Mouse (Mus musculus): ENCODE measurements around the gene Igsf10. TPM values are rescaled to one million over a fixed set of nuclear protein-coding genes. Genes with fewer than 3 reads are reported as not detected.
"Not testable (repeated sequence)": the region's sequence is repeated elsewhere in the genome, so short reads cannot be mapped to it uniquely, and the experiment has no call there.

Igsf10 gene
- polyA plus RNA-seq (2015; fragmentation: Nextera tagmentation; extraction: Ambion mirVana), result 6.5 and 9.6 TPM in 2 replicates

DNA sequence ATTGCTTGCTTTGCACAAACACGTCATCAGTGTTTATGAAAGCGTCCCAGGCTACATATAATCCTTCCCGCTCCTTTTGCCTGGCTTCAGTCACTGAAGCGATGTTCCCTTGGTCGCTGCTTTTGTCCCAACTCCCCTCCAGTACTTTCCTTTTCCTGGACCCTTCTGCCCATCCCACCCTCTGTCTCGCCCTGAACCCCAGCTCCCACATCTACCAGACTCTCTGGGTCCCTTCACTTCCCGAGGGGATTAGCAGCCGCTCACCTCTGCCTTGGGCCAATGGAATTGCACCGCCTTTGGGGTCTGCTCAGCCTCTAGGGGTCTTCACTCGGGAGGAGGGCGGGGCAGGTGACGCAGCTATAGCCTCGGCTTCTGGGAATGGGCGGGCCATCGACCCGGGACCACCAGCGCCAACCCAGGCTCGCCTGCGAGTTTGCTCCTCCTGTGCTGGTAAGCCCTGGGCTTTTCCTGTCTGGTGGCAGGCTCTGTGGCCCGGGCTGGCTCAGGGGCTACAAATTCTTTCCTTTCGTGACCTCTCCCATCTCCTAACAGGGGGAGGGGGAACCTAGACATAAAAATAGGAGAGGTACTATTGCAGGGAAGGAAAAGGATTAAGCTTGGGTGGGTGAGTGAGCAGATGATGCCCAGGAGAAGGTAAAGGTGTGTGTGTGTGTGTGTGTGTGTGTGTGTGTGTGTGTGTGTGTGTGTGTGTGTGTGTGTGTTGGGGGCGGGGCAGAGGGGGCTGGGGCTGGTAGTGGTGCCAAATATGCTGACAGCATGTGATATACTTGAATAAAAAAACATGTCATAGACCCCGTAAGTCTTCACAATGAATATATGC lies at the start of gene Igsf10:
Igsf10 (minus strand) TSS at position 330 of the 841 bp plus-strand sequence.
- peak within 1 kb of the TSS; percentile 84 for H3K4me3 ChIP-seq (ENCODE audit: low read length)
- peak within 1 kb of the TSS; percentile 82 for H3K9ac ChIP-seq (ENCODE audit: low read length)
- 2% methylated on average over 22 of the region's 23 CpGs for WGBS
- H3K36me3 ChIP-seq (ENCODE audit: control insufficient read depth, insufficient read depth, low read length), result no peaks in the 10 kb centered on the region; the same call in 1 of the 2 replicates
- peak; percentile 89 for ATAC-seq (ENCODE audit: low read depth)
- H3K27ac ChIP-seq (ENCODE audit: low read length), result peak within 1 kb of the TSS; percentile 90
- no peaks in the 10 kb centered on the region for H3K4me1 ChIP-seq (replicated peaks; ENCODE audit: control insufficient read depth, insufficient read depth, low read length)
- H3K27me3 ChIP-seq (ENCODE audit: control insufficient read depth, insufficient read depth, low read depth, low read length), result no peaks in the 10 kb centered on the region
- H3K9me3 ChIP-seq (ENCODE audit: control insufficient read depth, low read length), result no peaks in the 10 kb centered on the region
- H3K4me2 ChIP-seq (ENCODE audit: low read depth, low read length), result peak within 1 kb of the TSS; percentile 73

DNA sequence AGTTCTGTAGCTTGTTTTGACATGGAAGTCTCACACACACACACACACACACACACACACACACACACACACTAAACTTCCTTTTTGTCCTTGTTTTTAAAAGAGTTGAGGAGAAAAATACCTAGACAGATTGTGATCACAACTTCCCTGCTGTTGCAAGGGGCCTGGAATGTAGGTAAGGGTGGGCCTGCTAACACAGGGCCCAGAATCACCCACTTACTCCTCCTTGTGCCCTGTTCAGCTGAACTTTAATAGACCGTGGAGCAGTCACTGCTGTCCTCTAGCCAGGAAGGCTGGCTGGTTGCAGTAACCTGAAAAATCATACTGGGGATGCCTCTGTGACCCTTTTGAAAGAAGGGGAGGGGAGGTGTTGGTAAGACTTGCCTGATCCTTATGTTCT lies 41.4 kb upstream of the Igsf10 start:
- no peaks in the 10 kb centered on the region for H3K27me3 ChIP-seq (ENCODE audit: control insufficient read depth, insufficient read depth, low read depth, low read length)
- H3K9me3 ChIP-seq (ENCODE audit: control insufficient read depth, low read length), result no peaks in the 10 kb centered on the region
- ATAC-seq (ENCODE audit: low read depth), result no peak
- no peaks in the 10 kb centered on the region for H3K36me3 ChIP-seq (ENCODE audit: control insufficient read depth, insufficient read depth, low read length)
- WGBS, result 74% methylated on average over 1 of the region's 1 CpGs
- no peaks in the 10 kb centered on the region for H3K4me1 ChIP-seq (replicated peaks; ENCODE audit: control insufficient read depth, insufficient read depth, low read length)
- H3K9ac ChIP-seq (ENCODE audit: low read length), result no peak overlapping the region
- H3K4me3 ChIP-seq (ENCODE audit: low read length), result no peak overlapping the region
- H3K27ac ChIP-seq (ENCODE audit: low read length), result no peak overlapping the region
- no peak overlapping the region for H3K4me2 ChIP-seq (ENCODE audit: low read depth, low read length)

DNA sequence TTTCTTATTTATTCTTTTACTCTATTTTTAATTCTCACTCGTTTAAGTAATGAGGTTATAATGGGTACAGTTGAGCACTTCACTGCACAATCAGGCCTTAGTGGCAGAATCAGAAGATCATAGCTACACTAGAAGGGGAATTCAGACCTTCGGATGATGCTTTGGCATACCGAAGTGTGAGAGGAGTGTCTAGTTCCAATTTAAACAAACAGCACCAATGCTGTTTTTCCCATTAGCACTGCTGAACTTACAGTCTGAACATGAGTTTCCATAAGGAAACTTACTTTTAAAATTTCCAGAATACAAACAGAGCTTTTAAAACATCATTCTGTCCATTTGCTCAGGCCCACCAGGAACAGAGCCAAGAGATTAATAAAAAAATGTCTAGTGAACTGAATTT lies 40.8 kb upstream of the Igsf10 start:
- Histone ChIP-seq H3K27me3 (ENCODE audit: control insufficient read depth, insufficient read depth, low read depth, low read length) (no peaks in the 10 kb centered on the region), H3K4me2 (ENCODE audit: low read depth, low read length) (no peak overlapping the region), H3K4me3 (ENCODE audit: low read length) (no peak overlapping the region), H3K27ac (ENCODE audit: low read length) (no peak overlapping the region), H3K9me3 (ENCODE audit: control insufficient read depth, low read length) (no peaks in the 10 kb centered on the region), H3K4me1 (replicated peaks; ENCODE audit: control insufficient read depth, insufficient read depth, low read length) (no peaks in the 10 kb centered on the region), H3K36me3 (ENCODE audit: control insufficient read depth, insufficient read depth, low read length) (no peaks in the 10 kb centered on the region), H3K9ac (ENCODE audit: low read length) (no peak overlapping the region)
- no peak for ATAC-seq (ENCODE audit: low read depth)
- 70% methylated on average over 3 of the region's 3 CpGs for WGBS

DNA sequence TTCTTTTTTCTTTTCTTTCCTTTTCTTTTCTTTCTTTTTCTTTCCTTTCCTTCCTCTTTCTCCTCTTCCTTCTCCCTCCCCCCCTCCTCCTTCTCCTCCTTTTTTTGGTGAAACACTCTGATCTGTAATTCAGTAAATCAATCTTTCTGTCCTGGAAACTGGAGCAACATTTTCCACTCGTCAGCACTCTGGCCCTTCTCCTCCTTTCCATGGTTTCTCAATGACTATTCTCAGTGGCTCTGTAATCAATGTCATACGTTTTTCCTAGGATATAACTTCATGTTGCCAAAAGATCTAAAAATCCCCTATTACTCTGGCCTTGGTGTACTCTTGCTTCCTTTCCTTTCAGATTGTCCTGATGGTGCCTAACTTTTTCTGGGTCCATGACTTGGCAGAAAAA lies 40.1 kb upstream of the Igsf10 start:
- 46% methylated on average over 2 of the region's 2 CpGs for WGBS
- no peaks in the 10 kb centered on the region for H3K9me3 ChIP-seq (ENCODE audit: control insufficient read depth, low read length)
- no peak for ATAC-seq (ENCODE audit: low read depth)

DNA sequence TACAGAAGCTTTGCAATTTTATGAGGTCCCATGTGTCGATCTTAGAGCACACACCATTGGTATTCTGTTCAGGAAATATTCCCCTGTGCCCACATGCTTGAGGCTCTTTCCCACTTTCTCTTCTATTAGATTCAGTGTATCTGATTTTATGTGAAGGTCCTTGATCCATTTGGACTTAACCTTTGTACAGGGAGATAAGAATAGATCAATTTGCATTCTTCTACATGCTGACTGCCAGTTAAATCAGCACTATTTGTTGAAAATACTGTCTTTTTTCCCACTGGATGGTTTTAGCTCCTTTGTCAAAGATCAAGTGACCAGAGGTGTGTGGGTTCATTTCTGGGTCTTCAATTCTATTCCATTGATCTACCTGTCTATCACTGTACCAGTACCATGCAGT lies 34.6 kb upstream of the Igsf10 start:
- 88% methylated on average over 1 of the region's 1 CpGs for WGBS
- H3K27ac ChIP-seq (ENCODE audit: low read length); H3K4me3 ChIP-seq (ENCODE audit: low read length); ATAC-seq (ENCODE audit: low read depth); H3K4me1 ChIP-seq (replicated peaks; ENCODE audit: control insufficient read depth, insufficient read depth, low read length); H3K9me3 ChIP-seq (ENCODE audit: control insufficient read depth, low read length); H3K36me3 ChIP-seq (ENCODE audit: control insufficient read depth, insufficient read depth, low read length); H3K27me3 ChIP-seq (ENCODE audit: control insufficient read depth, insufficient read depth, low read depth, low read length); H3K4me2 ChIP-seq (ENCODE audit: low read depth, low read length); H3K9ac ChIP-seq (ENCODE audit: low read length): not testable (repeated sequence)

More for the DNA sequence above, 40.1 kb upstream of the Igsf10 start:
- H3K9ac ChIP-seq (ENCODE audit: low read length), result no peak overlapping the region
- H3K4me3 ChIP-seq (ENCODE audit: low read length), result no peak overlapping the region
- H3K27me3 ChIP-seq (ENCODE audit: control insufficient read depth, insufficient read depth, low read depth, low read length), result no peaks in the 10 kb centered on the region
- no peak overlapping the region for H3K4me2 ChIP-seq (ENCODE audit: low read depth, low read length)
- no peak overlapping the region for H3K27ac ChIP-seq (ENCODE audit: low read length)
- no peaks in the 10 kb centered on the region for H3K4me1 ChIP-seq (replicated peaks; ENCODE audit: control insufficient read depth, insufficient read depth, low read length)
- no peaks in the 10 kb centered on the region for H3K36me3 ChIP-seq (ENCODE audit: control insufficient read depth, insufficient read depth, low read length)

DNA sequence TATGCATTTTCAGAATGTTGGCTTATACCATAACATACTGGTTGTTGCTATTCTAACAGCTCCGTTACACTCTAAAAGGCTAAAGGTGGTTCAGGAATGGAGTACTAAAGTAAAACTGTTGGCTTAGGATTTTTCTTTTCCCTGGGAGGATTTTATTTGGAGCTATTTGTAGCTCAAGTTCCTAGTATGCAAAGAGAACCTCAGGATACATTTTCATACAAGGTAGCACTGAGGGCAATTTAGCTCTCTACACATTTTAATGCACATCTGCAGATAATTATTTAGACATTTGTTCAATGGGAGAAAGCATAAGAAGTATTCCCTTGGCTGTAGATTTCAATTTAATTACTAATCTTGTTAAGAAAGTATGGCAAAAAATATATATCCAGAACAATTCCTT lies 17.7 kb upstream of the Igsf10 start:
- WGBS, result 86% methylated on average over 1 of the region's 1 CpGs
- Histone ChIP-seq H3K4me2 (ENCODE audit: low read depth, low read length) (no peak overlapping the region), H3K4me1 (replicated peaks; ENCODE audit: control insufficient read depth, insufficient read depth, low read length) (no peaks in the 10 kb centered on the region), H3K27me3 (ENCODE audit: control insufficient read depth, insufficient read depth, low read depth, low read length) (no peaks in the 10 kb centered on the region), H3K4me3 (ENCODE audit: low read length) (no peak overlapping the region), H3K9me3 (ENCODE audit: control insufficient read depth, low read length) (no peaks in the 10 kb centered on the region), H3K27ac (ENCODE audit: low read length) (no peak overlapping the region), H3K36me3 (ENCODE audit: control insufficient read depth, insufficient read depth, low read length) (no peaks in the 10 kb centered on the region), H3K9ac (ENCODE audit: low read length) (no peak overlapping the region)
- ATAC-seq (ENCODE audit: low read depth), result no peak

DNA sequence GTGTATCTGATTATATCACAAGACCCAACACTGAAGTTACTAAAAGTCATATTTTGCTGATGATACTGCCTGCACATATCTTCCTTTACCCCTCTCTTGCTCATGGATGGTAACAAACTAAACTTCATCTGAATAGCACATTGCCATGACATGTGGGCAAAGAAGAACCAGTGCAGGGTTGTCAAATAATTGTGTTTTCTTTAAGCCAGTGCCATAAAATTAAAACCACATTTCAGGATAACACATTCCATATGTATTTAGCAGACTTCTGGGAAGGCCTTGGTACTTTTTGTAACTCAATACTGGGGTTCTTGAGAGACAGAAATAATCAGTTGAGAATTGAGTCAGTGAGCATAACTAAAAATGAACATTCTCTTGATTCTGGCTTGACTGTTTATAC lies 15.9 kb upstream of the Igsf10 start:
- Histone ChIP-seq H3K4me1 (replicated peaks; ENCODE audit: control insufficient read depth, insufficient read depth, low read length) (no peaks in the 10 kb centered on the region), H3K4me3 (ENCODE audit: low read length) (no peak overlapping the region), H3K4me2 (ENCODE audit: low read depth, low read length) (no peak overlapping the region), H3K27me3 (ENCODE audit: control insufficient read depth, insufficient read depth, low read depth, low read length) (no peaks in the 10 kb centered on the region), H3K27ac (ENCODE audit: low read length) (no peak overlapping the region), H3K9me3 (ENCODE audit: control insufficient read depth, low read length) (no peaks in the 10 kb centered on the region), H3K9ac (ENCODE audit: low read length) (no peak overlapping the region), H3K36me3 (ENCODE audit: control insufficient read depth, insufficient read depth, low read length) (no peaks in the 10 kb centered on the region)
- ATAC-seq (ENCODE audit: low read depth), result no peak

DNA sequence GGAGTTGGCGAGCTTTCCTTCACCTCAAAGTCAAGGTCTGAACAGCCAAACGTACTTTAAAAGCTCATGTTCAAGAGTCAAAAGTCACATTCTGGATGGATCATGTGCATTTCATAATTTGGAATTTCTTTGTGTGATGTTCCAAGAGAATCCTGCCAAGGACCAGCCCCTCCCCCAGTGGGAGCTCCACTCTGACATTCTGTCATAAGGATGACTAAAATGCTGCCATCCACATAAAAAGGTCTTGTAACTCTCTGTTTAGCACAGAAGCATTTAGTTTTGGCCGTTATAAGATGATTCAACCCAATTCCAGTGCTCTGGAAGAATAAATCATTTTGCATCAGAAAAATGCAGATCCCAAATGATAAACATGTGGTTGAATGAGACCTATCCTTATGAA lies 10.0 kb upstream of the Igsf10 start:
- no peak for ATAC-seq (ENCODE audit: low read depth)
- no peak overlapping the region for H3K27ac ChIP-seq (ENCODE audit: low read length)
- no peaks in the 10 kb centered on the region for H3K36me3 ChIP-seq (ENCODE audit: control insufficient read depth, insufficient read depth, low read length)
- no peak overlapping the region for H3K9ac ChIP-seq (ENCODE audit: low read length)
- no peaks in the 10 kb centered on the region for H3K9me3 ChIP-seq (ENCODE audit: control insufficient read depth, low read length)
- no peaks in the 10 kb centered on the region for H3K4me1 ChIP-seq (replicated peaks; ENCODE audit: control insufficient read depth, insufficient read depth, low read length)
- no peak overlapping the region for H3K4me3 ChIP-seq (ENCODE audit: low read length)
- no peaks in the 10 kb centered on the region for H3K27me3 ChIP-seq (ENCODE audit: control insufficient read depth, insufficient read depth, low read depth, low read length)
- H3K4me2 ChIP-seq (ENCODE audit: low read depth, low read length), result no peak overlapping the region
- 60% methylated on average over 3 of the region's 3 CpGs for WGBS

DNA sequence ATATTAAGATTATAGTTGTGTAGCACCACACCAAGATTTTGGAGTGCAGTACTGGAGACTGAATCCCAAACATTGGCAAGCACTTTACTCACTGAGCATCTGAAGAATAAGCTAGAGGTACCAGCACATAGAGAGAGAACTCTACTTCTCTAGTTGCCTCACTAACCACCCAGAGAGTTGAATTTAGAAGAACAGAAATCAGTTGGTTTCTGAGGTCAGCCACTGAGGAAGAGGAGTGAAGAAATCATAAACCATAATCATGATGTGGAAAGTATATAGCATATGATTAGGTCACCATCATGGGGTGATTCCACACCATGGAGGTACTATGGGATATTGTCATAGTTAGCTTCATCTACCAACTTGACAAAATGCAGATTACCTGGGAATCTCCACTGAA lies 7.6 kb upstream of the Igsf10 start:
- H3K36me3 ChIP-seq (ENCODE audit: control insufficient read depth, insufficient read depth, low read length), result no peaks in the 10 kb centered on the region
- H3K9me3 ChIP-seq (ENCODE audit: control insufficient read depth, low read length), result no peaks in the 10 kb centered on the region
- no peaks in the 10 kb centered on the region for H3K4me1 ChIP-seq (replicated peaks; ENCODE audit: control insufficient read depth, insufficient read depth, low read length)
- no peak overlapping the region for H3K9ac ChIP-seq (ENCODE audit: low read length)
- ATAC-seq (ENCODE audit: low read depth), result no peak
- H3K4me3 ChIP-seq (ENCODE audit: low read length), result no peak overlapping the region
- no peak overlapping the region for H3K4me2 ChIP-seq (ENCODE audit: low read depth, low read length)
- no peak overlapping the region for H3K27ac ChIP-seq (ENCODE audit: low read length)
- no peaks in the 10 kb centered on the region for H3K27me3 ChIP-seq (ENCODE audit: control insufficient read depth, insufficient read depth, low read depth, low read length)

Data from lung, embryonic 16.5 days (tissue).